Mouse (Mus musculus) T-helper 17 cell (primary cell): ENCODE results near the gene Coa3.

Experiments
- in situ Hi-C, 2 experiments: fragments of 300-600 bp; cut with MboI, MseI; formaldehyde crosslinking; loops; 1 replicate in 1 of 2; 2 replicates in 1 of 2; pipeline ENCODE4 v1.15.1; 2025; ENCODE audit warnings: high pct_unique_total_duplicates in 2 of 2

The Coa3 gene

DNA sequence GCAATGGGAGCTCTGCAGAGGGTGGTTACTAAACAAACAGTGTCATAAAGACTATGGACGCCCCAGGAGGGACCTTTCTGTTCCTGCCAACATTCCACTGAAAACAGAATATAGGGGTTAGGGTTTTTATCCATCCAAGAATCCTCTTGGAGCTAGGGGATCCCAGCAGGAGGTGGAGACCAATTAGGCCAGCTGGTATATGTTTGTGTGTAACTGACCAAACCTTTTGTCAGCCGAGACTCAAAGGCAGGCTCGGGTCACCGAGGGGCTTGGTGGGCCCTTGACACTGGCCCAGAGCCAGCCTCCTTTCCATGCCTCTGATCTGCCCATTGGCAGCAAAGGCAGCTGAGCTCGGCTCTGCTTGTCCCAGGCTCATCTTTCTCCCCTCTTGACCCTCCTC is 4.0 kb upstream of the Coa3 start:
- in situ Hi-C loops, result no loop called here

DNA sequence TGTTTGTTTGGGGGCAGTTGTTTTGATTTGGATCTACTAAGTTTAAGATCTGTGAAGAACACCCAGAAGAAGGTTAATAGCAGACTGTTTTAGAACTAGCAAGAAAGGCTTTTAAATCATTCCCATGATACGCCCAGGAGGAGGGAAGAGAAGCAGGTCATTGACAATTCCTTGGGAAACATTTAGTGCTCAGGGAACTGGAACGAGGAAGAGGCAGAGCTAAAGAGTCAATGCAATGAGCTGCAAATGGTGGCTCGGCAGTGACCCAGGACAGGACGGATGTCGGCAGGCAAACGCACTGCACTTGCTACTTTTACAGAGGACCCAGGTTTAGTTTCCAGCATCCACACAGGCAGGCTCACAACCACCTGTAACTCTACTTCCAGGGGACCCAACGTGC is 1.9 kb upstream of the Coa3 start:
- in situ Hi-C loops, result no loop called here

DNA sequence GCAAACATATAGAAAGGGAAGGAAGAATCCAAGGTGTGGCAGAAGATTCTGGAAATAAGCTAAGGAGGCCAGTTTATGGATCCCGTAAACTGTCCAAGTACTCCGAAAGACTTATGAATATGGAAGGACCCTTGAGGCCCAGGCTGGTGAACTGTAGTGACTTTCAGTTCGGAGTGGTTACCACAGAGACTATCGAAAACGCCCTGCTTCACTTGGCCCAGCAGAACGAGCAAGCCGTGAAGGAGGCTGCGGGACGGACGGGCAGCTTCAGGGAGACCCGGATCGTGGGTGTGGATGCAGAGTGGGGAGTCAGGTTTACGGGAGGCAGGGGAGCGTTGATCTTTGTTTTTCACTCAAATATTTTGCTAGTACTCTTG is 267 bp upstream of the Coa3 start:
- in situ Hi-C loops, result no loop called here

DNA sequence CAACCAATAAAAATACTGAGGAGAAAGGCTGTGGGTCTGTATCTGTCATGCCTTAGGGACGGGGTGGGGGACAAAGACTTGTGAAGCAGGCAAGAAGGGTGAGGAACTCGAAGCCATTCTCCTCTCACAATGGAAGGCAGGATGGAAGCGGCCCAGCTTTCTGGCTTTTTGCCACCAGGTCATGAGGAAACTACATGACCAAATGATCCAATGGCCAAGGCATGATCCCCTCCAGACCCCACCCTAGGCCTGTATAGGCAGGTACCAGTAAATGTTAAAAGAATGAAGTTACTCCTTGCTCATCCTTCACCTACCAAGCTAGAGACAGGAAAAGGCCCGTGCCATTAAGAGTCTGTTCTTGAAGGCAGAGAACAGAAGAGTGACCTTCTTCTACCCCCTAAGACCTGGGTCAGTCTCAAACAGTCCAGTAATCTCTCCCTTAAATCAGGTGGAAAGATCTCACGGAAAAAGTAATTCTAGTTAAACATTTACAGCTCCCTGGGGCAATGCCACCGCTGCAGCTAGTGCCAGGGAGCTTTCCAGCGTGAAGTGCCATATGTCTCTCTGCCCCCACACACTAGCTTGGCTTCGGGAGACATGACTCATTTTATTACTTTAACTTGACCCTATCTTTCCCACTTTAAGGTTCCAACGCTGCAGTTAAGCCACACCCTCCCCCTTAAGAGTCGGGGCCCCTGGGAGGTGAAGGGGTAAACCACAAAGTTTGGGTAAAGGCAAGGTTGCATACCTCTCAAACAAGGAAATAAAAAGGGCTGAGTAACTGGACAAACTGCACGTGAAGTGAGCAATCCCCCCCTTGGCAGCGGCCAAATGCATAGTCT is 1.3 kb downstream of the Coa3 start:
- in situ Hi-C loops, result no loop called here

DNA sequence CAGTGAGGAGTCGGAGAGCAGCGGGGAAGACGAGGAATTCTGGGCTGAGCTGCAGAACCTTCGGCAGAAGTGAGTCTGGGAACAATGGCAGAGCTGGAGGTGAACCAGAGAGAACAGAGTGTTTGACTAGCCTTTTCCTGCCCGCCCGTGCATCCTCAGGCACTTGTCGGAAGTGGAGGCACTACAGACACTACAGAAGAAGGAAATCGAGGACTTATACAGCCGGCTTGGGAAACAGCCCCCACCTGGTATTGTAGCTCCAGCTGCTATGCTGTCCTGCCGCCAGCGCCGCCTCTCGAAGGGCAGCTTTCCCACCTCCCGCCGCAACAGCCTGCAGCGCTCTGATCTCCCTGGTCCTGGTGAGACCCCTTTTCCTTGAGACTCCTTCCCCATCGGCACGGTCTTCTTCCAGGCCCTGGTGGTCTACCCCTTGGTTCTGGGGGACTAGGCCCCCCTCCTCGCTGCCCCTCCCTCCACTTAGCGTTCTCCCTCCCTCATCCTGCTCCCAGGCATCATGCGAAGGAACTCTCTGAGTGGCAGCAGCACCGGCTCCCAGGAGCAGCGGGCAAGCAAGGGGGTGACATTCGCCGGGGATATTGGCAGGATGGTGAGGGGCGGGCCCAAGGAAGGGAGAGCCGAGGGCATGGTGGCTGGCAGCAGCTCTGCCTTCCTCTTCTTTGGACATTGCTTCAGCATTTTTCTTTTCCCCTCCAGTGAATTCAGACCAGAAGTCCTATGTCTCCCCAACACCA is 2.4 kb downstream of the Coa3 start:
- in situ Hi-C loops, result no loop called here

DNA sequence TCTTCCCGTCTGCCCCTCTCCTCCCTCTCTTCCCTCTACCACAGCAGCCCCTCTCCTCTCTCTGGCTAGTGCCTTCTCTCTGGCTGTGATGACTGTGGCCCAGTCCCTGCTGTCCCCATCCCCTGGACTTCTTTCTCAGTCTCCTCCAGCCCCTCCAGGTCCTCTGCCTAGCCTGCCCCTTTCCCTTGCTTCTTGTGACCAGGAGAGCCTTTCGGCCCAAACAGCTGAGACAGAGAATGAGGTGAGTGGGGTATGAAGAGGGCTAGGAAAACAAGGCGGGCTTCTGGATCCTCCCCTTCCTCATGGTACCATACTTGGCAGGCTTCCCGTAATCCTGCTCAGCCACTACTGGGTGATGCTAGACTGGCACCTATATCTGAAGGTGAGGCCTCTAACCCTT is 3.6 kb downstream of the Coa3 start:
- in situ Hi-C loops, result no loop called here

DNA sequence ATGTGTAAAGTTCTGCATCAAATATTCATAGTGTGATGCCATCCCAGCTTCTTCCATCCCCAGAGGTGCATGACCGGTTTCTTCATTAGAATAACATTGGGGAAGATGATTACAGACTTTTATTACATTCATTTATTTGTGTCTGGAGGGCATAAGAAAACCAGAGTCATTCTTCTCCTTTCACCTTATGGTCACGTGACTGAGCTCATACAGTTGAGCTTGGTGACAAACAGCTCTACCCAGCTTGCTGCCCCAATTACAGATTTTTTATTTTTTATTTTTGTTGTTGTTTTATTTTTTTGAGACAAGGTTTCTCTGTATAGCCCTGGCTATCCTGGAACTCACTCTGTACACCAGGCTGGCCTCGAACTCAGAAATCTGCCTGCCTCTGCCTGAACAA is 6.5 kb downstream of the Coa3 start:
- in situ Hi-C loops, result no loop called here

DNA sequence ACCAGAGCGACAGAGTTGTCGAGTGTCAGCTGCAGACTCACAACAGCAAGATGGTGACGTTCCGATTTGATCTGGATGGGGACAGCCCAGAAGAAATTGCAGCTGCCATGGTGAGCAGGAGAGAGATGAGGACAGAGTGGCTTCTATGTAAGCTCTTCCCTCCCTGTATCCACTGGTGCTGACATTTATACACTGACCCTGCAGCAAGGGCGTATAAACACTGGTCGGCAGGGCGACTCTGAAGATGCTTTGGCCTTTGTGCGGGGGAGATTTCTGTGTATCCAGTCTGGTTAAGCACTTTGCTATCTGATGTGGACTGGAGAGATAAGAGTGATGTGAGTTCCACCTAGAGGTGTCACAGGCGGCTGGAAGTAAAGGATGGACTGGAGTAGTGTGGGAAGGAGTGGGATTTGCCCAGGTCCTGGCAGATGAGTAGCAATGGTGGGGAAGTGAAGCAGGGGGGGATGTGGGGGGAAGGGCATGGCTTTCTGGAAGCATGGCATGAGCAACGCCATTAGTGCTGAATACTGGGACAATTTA is 9.3 kb downstream of the Coa3 start:
- in situ Hi-C loops, result no loop called here

DNA sequence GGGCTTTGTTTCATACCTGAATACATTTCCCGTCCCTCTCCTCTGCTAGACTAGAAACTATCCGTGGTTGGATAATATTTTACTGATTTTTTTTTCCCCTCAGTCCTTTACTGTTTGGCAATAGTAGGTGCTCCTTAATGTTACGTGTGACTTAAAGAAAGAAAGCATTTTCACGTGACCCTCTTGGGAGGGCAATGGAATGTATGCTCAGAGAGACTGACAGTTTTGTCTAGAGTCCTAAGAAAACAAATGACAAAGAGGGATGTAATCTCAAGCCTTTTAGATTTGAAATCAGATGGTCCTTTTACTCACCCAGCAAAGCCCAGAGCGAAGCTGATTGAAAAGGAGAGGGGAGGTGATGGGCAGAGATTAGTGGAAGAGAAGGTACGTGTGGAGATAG is 13.0 kb downstream of the Coa3 start:
- in situ Hi-C loops, result no loop called here

DNA sequence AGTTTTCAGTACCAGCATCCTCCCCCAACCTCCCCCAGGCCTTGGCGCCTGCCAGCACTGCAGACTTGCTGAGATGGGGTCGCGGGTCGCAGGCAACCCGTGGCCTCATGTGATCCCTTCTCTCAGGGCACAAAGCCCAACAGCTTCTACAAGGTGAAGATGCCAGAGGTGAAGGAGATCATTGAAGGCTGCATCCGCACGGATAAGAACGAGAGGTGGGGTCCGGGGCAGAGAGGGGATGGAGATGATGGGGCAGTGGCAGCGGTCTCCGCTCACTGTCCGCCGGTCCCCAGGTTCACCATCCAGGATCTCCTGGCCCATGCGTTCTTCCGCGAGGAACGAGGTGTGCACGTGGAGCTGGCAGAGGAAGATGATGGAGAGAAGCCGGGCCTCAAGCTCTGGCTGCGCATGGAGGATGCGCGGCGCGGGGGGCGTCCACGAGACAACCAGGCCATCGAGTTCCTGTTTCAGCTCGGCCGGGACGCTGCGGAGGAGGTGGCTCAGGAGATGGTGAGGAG is 13.9 kb downstream of the Coa3 start:
- in situ Hi-C loops, result no loop called here

DNA sequence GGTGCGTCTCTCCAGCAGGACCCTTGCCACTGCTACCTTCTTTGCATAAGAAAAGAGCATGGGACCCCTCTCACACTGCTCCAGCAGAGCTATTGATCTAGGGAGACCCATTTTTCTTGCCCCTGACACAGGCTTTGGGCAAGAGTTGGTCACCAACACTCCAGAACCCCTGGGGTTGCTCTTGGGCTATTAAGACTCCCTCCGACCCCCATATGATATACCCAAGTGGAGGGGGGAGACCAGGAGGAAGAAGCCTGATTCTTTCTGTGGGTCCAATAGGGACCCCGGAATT is 15.0 kb downstream of the Coa3 start:
- in situ Hi-C loops, result no loop called here

DNA sequence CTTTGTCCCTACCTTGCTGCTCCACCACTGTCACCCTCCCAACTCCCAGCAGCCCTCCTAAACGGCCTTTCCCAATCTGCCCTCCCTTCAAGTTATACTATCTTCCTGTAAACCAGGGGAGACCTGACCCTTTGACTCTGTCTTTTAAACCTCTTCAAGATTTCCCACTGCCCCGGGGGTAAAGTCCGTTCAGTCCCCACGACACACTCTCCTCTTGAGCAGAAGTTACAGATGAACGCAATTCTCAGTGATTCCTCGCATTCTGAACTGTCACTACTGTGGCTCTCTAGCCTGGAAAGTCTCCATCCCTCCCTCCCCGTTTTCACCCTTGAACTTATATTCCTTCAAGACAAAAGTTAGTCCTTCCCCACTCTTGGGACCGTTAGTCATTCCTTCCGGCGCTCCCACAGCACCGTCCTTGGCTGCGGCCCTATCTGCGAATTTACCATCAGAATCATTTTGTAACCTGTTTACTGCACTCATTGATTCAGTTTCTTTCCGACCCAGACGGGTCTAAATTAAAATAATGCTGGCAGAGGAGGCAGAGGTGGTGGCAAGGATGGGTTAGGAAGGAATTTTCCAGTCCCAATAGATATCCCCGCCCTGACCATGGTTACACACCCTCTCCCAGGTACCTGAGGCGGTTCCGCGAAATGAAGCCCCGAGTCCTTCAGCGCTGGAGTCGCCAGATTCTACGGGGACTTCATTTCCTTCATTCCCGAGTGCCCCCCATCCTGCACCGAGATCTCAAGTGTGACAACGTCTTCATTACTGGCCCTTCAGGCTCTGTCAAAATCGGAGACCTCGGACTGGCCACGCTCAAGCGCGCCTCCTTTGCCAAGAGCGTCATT is 15.6 kb downstream of the Coa3 start:
- in situ Hi-C loops, result no loop called here

DNA sequence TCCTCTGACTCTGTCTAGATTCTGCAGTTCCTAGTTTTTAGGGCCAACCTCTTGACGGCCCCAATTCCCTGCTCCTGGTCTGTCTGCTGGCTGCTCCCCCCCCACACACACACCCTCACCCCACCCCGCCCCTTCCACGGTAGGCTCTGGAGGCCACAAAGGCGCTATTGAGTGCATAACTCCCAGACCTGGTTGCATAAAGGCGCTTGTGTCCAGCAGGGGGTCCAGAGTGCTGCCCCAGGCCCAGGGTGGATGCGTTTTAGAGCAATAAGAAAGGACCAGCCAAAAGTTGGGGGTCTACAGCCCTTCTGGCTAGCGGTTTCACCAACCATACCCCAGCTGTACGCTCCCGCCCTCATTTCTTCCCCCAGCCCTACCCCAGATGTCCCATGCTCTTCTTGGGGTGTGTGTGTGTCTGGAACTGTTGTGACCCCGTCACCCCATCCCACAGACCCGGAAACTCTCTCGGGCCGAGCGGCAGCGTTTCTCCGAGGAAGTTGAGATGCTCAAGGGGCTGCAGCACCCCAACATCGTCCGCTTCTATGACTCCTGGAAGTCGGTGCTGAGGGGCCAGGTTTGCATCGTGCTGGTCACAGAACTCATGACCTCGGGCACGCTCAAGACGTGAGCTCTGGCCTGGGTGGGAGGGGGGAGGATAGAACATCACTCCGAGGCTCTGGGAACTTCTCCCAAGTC is 16.5 kb downstream of the Coa3 start:
- in situ Hi-C loops, result no loop called here

DNA sequence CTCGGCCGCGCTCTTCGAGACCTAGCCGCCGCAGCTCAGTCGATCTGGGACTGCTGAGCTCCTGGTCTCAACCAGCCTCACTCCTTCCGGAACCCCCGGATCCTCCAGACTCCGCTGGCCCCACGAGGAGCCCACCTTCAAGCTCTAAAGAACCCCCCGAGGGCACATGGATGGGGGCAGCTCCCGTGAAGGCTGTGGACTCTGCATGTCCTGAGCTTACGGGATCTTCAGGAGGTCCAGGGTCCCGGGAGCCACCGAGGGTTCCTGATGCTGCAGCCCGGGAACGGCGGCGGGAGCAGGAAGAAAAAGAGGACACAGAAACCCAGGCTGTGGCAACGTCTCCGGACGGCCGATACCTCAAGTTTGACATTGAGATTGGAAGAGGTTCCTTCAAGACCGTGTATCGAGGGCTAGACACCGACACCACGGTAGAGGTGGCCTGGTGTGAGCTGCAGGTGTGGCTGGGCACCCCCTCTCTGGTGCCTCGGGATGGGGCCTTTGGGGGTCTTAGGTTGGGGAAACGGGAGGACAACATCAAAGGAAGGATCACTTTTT is 18.0 kb downstream of the Coa3 start:
- in situ Hi-C loops, result no loop called here

DNA sequence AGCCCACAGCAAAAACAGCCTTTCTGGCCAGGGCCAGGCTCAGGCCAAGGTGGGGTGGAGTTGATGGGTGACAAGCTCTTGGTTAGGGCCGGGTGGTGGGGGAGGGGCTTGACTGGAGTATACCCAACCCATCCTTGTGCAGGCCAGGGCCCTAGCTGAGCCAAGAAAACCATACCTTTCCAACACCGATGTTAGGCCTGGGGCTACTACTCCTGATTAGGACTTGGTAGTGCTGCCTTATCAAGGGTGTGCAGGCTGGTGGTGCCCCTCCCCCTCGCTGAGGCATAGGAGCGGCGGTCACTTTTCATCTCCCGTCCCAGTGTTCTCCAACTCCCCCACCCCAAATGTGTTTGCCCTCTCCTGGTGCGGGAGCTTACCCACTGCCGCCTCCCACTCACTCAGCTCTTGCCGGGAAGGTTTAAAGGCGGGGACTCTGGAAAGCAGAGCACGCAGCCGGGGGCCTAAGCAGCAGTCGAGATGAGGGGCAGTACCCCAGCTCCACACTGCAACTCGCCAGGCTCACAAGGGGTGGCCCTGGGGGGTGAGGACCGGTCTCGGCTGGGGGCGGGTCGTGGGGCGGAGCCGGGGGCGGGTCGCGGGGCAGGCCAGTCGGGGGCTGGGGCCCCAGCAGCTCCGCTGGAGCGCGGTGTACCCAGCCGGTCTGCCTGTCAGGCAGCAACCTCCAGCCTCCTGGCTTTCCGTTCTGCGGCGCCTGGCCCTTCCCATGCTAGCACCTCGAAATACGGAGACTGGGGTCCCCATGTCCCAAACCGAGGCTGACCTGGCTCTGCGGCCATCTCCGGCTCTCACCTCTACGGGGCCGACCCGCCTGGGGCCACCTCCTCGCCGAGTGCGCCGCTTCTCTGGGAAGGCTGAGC is 18.7 kb downstream of the Coa3 start, which contains the start of gene Wnk4:
Wnk4 (plus strand) TSS at position 620 of the 878 bp plus-strand sequence.
- in situ Hi-C loops, result no loop called here

DNA sequence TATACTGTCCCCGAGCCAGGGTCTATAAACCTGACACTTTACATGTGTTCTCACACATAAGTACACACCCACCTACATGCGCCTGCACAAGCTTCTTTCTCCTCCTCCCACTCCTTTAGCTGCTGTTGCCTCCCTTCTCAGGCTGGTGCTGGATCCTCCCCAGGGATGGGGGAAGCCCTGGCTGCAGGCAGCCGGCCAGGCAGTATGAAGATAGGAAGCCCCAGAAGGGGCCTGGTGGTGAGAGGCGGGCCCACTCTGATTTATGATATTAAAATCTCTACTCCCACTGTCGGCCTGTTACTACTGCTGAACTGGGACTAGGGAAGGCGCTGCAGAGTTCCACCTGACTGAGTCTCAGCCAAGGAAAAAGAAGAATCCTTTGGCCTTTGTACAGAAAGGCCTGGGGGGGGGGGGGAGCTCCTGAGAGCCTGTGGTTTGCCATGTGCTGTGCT is 19.6 kb downstream of the Coa3 start:
- in situ Hi-C loops, result no loop called here

DNA sequence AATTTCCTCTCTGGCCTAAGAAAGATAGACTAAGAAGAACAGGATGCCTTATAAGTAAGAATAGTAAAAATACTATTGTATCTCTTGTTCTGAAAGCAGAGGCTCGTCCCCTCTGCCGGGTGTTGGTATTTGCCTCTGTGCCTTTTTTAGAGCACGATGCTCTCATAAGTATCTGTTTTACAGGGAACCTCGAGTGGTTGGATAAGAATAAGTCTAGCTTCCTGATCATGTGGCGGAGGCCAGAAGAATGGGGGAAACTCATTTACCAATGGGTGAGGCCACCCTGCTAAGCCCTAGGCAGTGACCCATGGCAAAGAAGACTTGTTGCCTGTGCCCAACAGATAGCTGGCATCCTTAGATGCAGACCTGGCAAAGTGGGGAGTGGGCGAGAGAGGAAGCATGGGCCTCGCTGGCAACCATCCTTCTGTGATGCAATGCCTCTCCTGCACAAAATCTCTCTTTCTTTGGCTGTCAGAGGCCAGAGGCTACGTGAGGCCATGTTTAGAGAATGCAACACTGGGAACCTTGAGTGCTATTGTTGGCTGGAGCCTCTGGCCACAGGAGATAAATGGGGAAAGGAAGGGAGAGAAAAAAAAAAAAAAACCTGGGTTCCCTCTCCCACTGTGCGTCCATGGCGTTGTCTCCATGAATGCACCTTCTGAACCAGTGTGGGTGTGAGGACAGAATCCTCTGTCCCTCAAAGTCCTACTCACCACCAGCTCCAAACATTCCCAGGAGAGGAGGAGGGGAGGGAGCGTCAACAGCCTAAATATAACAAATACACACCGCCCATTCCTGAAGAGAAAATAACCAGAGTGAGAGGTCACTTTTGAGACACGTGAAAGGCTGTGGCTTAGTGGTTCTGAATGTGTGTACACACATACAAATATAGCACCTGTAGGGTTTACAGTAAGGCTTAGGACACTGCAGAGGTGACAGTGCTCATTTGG is 22.8 kb downstream of the Coa3 start:
- in situ Hi-C loops, result no loop called here

DNA sequence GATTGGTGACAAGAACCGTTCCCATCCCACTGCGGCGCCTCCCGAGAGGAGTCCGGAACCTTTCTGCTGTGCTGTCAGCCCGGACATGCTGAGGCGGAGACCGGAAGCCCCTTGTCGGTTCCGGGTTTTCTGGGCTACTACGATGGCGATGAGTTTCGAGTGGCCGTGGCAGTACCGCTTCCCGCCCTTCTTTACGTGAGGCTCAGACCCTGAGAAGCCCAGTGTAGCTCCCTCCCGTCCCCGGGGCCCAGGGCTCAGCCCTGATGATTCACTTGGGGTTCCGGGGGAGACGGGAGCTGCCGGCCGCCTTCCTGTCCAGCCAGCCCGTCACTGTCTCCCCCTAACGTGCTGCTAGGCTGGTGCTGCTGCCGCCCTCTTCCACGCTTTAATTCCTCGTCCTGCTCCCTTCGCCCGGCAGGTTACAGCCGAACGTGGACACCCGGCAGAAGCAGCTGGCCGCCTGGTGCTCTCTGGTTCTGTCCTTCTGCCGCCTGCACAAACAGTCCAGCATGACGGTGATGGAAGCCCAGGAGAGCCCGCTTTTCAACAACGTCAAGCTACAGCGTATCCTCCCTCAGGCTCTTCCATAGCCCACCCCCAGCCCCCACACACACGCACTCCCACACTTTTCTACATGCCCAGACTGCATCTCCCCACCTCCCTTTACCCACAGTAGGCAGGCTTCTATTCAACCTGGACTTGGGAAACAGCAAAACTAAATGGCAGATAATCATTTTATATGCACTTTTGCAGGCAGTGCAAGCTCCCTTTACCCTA is 25.1 kb downstream of the Coa3 start, which contains the start of gene Vps25:
Vps25 (plus strand) TSS at position 95 of the 777 bp plus-strand sequence.
- in situ Hi-C loops, result no loop called here
